Mouse (Mus musculus) forebrain, embryonic 16.5 days (tissue): ENCODE results near the gene Kncn. TPM values are rescaled to one million over a fixed set of nuclear protein-coding genes. Genes with fewer than 3 reads are reported as not detected.

Experiments used
- ATAC-seq: fragments of 200-750 bp; cut with Nextera tagmentation; 2 replicates; pipeline ENCODE4 v1.8.0; 2017; ENCODE audit warnings: mild to moderate bottlenecking, moderate library complexity
- H3K27ac ChIP-seq: fragments of 300-500 bp; sonication (generic); 2 replicates; pipeline ENCODE4 v1.5.1; 2014; ENCODE audit warnings: low read length, control low read depth
- H3K27me3 ChIP-seq: fragments of 300-500 bp; sonication (generic); replicated peaks from 2 replicates; pipeline ENCODE4 v1.6.1; 2014; ENCODE audit warnings: low read length; ENCODE audit not compliant: control insufficient read depth, insufficient read depth
- H3K36me3 ChIP-seq: fragments of 300-500 bp; sonication (generic); 2 replicates; pipeline ENCODE4 v1.6.1; 2014; ENCODE audit not compliant: control insufficient read depth, insufficient read depth
- H3K4me1 ChIP-seq: fragments of 300-500 bp; sonication (generic); replicated peaks from 2 replicates; pipeline ENCODE4 v1.6.1; 2014; ENCODE audit warnings: low read length; ENCODE audit not compliant: control insufficient read depth, insufficient read depth
- H3K4me2 ChIP-seq: fragments of 300-500 bp; sonication (generic); 2 replicates; pipeline ENCODE4 v1.6.1; 2014; ENCODE audit warnings: mild to moderate bottlenecking, low read length, control low read depth
- H3K4me3 ChIP-seq: fragments of 300-500 bp; sonication (generic); replicated peaks from 2 replicates; pipeline ENCODE4 v1.5.1; 2014; ENCODE audit warnings: mild to moderate bottlenecking, low read length, control low read depth
- H3K9ac ChIP-seq: fragments of 300-500 bp; sonication (generic); replicated peaks from 2 replicates; pipeline ENCODE4 v1.6.1; 2014; ENCODE audit warnings: low read depth, low read length, control low read depth
- H3K9me3 ChIP-seq: fragments of 300-500 bp; sonication (generic); 2 replicates; pipeline ENCODE4 v1.6.1; 2016; ENCODE audit warnings: low read length; ENCODE audit not compliant: control insufficient read depth
- WGBS: fragments of 180-500 bp; shearing (Covaris S2); extraction: QIAGEN DNeasy Blood & Tissue Kit; methylation state at CpG from one replicate; pipeline ENCODE4 v1.1.7; 2014; 5-methylcytosine and 5-hydroxymethylcytosine counted together
- polyA plus RNA-seq: library from polyadenylated mRNA; unstranded; fragments of >200 nt; fragmentation: Nextera tagmentation; extraction: Ambion mirVana; gene quantifications from 2 replicates; pipeline ENCODE4 v1.2.1, GENCODE M21; 2015

Kncn gene
- polyA plus RNA-seq, 1 experiment from 2014 or later, result 0.18 TPM

- Histone ChIP-seq H3K4me1 (peaks cover 7% of the 10 kb centered on the region), H3K4me2 (peak overlapping the region; percentile 53), H3K27ac (no peak overlapping the region), H3K4me3 (peak overlapping the region; percentile 28), H3K9ac (peak overlapping the region; percentile 43; the same call in 1 of the 2 replicates), H3K36me3 (no peaks in the 10 kb centered on the region), H3K27me3 (peaks cover 17% of the 10 kb centered on the region; the same call in 1 of the 2 replicates), H3K9me3 (no peaks in the 10 kb centered on the region)
- WGBS, result 9% methylated on average over 6 of the region's 6 CpGs
- peak; percentile 24; the same call in 1 of the 2 replicates for ATAC-seq
Observed at GRCm38 (mm10) chr4:115890066-115890465, 5.9 kb downstream of the Kncn start.

GRCm38 (mm10) chr4:115890553-115890952, 6.4 kb downstream of the Kncn start, which contains the start of gene 6430628N08Rik:
Gene 6430628N08Rik (plus strand): TSS chr4:115890665.
- peak within 1 kb of the TSS; percentile 28 for H3K4me3 ChIP-seq
- H3K27me3 ChIP-seq, result peaks cover 17% of the 10 kb centered on the region; the same call in 1 of the 2 replicates
- H3K9ac ChIP-seq, result peak within 1 kb of the TSS; percentile 43
- no peaks in the 10 kb centered on the region for H3K9me3 ChIP-seq
- WGBS, result 2% methylated on average over 27 of the region's 31 CpGs
- ATAC-seq, result 0 out of 2 replicates have a peak, but pooled peaks have one; percentile 23
- H3K27ac ChIP-seq, result no peak within 1 kb of the TSS
- peak within 1 kb of the TSS; percentile 53 for H3K4me2 ChIP-seq
- H3K4me1 ChIP-seq, result peaks cover 7% of the 10 kb centered on the region
- H3K36me3 ChIP-seq, result no peaks in the 10 kb centered on the region

GRCm38 (mm10) chr4:115894281-115894680, 10.1 kb downstream of the Kncn start:
- Histone ChIP-seq H3K4me1 (peaks cover 15% of the 10 kb centered on the region), H3K4me3 (no peak overlapping the region), H3K9me3 (no peaks in the 10 kb centered on the region), H3K4me2 (no peak overlapping the region), H3K36me3 (no peaks in the 10 kb centered on the region), H3K27me3 (peaks cover 38% of the 10 kb centered on the region), H3K27ac (no peak overlapping the region), H3K9ac (no peak overlapping the region)
- 5% methylated on average over 3 of the region's 3 CpGs for WGBS
- no peak for ATAC-seq

- Histone ChIP-seq H3K4me1 (peaks cover 8% of the 10 kb centered on the region), H3K27ac (no peak overlapping the region), H3K9ac (peak overlapping the region; percentile 52), H3K9me3 (no peaks in the 10 kb centered on the region), H3K36me3 (no peaks in the 10 kb centered on the region), H3K4me2 (peak overlapping the region; percentile 68), H3K4me3 (peak overlapping the region; percentile 41), H3K27me3 (peaks cover 48% of the 10 kb centered on the region)
- peak; percentile 67 for ATAC-seq
- under 1% methylated on average over 56 of the region's 56 CpGs for whole genome bisulfite sequencing
Observed at GRCm38 (mm10) chr4:115897901-115898631, 13.9 kb downstream of the Kncn start.

- no peaks in the 10 kb centered on the region for H3K9me3 ChIP-seq
- H3K9ac ChIP-seq, result no peak overlapping the region
- H3K4me1 ChIP-seq, result peaks cover 9% of the 10 kb centered on the region
- ATAC-seq, result no peak
- H3K27ac ChIP-seq, result no peak overlapping the region
- no peak overlapping the region for H3K4me3 ChIP-seq
- no peaks in the 10 kb centered on the region for H3K36me3 ChIP-seq
- no peak overlapping the region for H3K4me2 ChIP-seq
- WGBS, result 18% methylated on average over 5 of the region's 5 CpGs
- peaks cover 56% of the 10 kb centered on the region for H3K27me3 ChIP-seq
Observed at GRCm38 (mm10) chr4:115902816-115903215, 18.6 kb downstream of the Kncn start.

- Histone ChIP-seq H3K9ac (no peak overlapping the region), H3K36me3 (no peaks in the 10 kb centered on the region), H3K27me3 (peaks cover 46% of the 10 kb centered on the region), H3K4me2 (no peak overlapping the region), H3K4me3 (no peak overlapping the region), H3K9me3 (no peaks in the 10 kb centered on the region), H3K27ac (no peak overlapping the region), H3K4me1 (peaks cover 3% of the 10 kb centered on the region)
- 3% methylated on average over 12 of the region's 12 CpGs for WGBS
- no peak for ATAC-seq
Observed at GRCm38 (mm10) chr4:115904375-115904774, 20.2 kb downstream of the Kncn start.

GRCm38 (mm10) chr4:115905701-115906100, 21.5 kb downstream of the Kncn start:
- Histone ChIP-seq H3K4me2 (no peak overlapping the region), H3K27ac (no peak overlapping the region), H3K4me3 (no peak overlapping the region), H3K27me3 (peaks cover 39% of the 10 kb centered on the region), H3K36me3 (no peaks in the 10 kb centered on the region), H3K9me3 (no peaks in the 10 kb centered on the region), H3K9ac (no peak overlapping the region), H3K4me1 (peaks cover 3% of the 10 kb centered on the region)
- no peak for ATAC-seq
- WGBS, result 4% methylated on average over 7 of the region's 7 CpGs

- Histone ChIP-seq H3K27me3 (peaks cover 30% of the 10 kb centered on the region), H3K27ac (no peak overlapping the region), H3K4me2 (no peak overlapping the region), H3K4me3 (no peak overlapping the region), H3K4me1 (peaks cover 3% of the 10 kb centered on the region), H3K9ac (no peak overlapping the region), H3K9me3 (no peaks in the 10 kb centered on the region), H3K36me3 (no peaks in the 10 kb centered on the region)
- ATAC-seq, result no peak
- 88% methylated on average over 3 of the region's 3 CpGs for WGBS
Observed at GRCm38 (mm10) chr4:115906791-115907190, 22.6 kb downstream of the Kncn start.

- 73% methylated on average over 1 of the region's 1 CpGs for WGBS
- Histone ChIP-seq H3K4me2 (no peak overlapping the region), H3K36me3 (no peaks in the 10 kb centered on the region), H3K27ac (no peak overlapping the region), H3K27me3 (peaks cover 24% of the 10 kb centered on the region), H3K9ac (no peak overlapping the region), H3K4me1 (peaks cover 3% of the 10 kb centered on the region), H3K9me3 (no peaks in the 10 kb centered on the region), H3K4me3 (no peak overlapping the region)
- no peak for ATAC-seq
Observed at GRCm38 (mm10) chr4:115907994-115908393, 23.8 kb downstream of the Kncn start.
